Mouse (Mus musculus): ENCODE results near the gene Pigo.
"Not testable (repeated sequence)": the region's sequence is repeated elsewhere in the genome, so short reads cannot be mapped to it uniquely, and the experiment has no call there.

The Pigo gene

DNA sequence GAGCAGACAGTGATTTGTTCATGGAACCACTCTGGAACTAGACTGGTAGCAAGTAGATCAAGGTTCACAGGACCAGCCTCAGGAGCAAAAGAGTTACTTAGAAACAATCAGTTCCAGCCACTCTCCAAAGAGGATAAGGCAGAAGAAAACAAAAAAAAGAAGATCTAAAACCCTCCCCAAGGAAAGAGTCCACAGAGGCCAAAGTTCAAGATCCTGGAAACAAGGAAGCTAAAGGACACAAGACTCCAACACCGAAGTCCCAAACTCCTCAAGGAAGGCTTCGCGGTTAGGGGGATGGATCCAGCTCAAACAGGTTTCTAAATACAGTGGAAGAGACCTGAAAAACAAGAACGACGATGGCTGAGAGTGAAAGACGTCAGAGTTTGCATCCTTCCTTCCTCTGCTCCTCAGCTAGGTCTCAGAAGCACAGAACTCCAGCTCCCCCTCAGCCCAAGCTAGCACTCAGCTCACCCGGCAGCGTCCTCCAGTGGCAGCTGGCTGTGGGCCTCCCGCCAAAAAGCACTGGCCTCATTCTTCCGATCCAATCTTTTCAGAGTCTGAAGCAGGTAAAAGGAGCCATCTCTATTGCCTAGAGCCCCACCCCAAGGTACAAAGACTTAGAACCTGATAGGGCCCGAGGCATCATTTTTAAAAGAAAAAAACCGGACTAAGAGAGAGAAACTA is 22.7 kb downstream of the Pigo start:
- DNase-seq (ENCODE audit: inconsistent ontology term) = no peak

DNA sequence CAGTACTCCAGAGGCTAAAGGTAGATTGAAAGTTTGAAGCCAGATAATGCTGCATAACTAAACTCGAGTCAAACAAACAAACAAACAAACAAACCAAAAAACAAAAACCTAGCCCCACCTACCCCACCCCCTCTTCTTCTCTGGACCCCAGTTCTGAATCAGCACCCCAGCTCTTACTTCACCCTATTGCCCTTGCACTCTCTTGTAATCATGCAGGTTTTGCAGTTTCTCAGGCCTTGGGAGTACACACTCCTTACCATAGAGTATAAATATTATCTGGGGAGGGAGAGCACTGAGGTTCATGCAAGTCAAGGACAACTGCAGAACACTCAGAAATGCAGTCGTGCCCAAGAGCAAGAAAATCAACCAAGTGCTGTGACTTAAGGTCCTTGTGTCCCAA is 24.3 kb downstream of the Pigo start:
- DNase-seq (ENCODE audit: inconsistent ontology term) = no peak

DNA sequence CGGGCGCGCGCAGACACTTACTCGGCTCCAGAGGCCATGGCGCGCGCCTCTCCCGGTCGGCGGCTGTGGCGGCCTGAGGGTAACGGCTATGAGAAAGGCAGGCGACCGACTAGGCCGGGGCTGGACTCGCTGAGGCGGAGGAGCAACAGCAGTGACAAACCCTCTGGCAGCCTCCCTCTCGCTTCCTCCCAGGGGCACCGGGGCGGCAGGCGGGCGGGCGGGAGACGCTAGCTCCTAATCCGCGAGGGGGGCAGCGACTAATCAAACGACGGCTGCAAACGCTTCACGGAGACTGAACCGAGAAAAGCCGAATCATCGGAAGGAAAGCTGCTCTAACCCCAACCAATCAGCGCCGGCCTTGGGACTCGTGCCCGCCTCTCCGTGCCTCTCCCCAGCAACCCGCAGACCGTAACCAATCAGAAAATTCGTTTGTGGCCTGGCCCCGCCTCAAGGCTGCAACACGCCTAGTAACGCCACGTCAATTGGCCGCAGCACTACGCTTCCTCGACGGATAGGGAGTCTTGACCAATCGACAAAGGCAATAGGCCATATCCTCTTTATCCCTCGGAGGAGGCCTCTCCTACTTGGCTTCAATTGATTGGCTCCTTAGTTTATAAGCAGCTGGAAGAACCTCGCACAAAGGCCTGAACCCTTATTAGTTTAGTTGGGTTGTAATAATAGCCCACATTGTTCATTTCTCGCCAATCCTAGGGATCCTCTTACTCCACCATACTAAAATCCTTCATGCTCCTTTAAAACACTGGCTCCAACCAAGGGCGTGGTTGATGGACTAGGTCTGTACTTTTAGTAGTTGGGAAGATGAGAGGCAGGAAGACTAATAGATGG is 25.3 kb downstream of the Pigo start, which contains the start of gene Vcp:
Vcp (minus strand) TSS at position 367 of the 846 bp plus-strand sequence.
- DNase-seq (ENCODE audit: inconsistent ontology term) = peak; percentile 99

DNA sequence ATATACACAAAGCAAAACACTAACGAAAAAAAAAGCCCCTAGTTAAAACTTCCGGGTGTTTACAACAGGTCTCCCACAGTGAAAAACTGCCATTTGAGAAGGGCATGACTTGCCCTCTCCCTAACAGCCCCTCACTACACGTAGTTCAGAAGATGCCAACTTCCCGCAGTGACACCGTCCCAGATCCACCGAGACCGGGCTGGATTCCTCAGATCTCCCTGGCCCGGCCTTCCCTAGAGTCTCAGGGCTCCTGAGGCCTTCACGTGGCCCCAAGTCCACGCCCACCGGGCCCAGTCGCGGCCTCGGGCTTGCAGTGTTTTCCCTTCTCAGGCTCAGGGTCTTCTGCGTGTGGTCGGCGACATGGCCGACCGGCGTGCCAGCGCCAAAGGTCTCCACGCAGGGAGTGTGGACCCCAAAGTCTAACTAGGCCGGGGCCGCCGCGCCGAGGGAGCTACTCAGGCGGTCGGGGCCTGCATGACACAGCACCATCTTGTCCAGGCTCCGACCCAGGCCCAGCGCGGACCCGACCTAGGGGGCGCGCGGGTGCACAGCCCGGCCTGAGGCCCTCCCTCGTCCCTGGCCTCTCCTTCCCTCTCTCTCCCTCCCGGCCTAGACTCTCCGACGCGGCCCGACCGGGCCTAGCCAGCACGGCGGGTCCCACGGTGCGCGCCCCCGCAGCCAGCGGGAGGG is 26.0 kb downstream of the Pigo start:
- peak; percentile 92 for DNase-seq (ENCODE audit: inconsistent ontology term)

DNA sequence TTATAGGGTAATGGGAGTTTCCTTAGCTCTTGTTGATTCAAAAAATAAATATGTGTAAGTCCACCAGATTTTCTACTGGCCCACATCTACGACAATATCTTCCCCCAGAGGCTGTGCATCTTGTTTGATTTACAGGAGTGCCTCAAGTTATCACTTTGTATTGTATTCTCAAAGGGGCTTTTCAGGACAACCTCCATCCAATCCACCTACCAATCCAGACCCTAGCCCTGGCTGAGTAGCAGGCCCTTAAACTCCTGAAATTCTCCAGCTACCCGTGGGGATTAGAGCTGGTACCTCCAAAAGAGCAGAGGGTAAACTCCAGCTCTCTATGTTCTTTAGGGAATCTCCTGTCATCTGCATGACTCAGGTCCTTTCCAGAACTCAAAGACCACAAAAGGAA is 27.6 kb downstream of the Pigo start:
- DNase-seq (ENCODE audit: inconsistent ontology term) = no peak

DNA sequence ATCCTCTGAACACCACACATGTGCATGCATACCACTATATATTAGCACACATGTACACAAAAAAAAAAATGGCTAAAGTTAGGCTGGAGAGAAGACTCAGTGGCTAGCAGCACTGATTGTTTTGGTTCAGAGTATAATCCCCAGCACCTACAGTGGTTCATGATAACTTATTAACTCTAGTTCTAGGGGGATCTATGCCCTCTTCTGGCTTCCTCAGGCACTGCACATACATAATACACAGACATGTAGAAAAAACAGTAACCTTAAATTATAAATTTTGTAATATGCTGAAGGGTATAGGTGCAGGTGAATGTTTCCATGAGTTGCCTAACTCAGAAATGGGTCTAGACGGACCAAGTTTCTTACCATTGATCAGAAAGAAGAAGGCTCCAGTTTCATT is 37.3 kb downstream of the Pigo start:
- DNase-seq (ENCODE audit: inconsistent ontology term) = no peak

DNA sequence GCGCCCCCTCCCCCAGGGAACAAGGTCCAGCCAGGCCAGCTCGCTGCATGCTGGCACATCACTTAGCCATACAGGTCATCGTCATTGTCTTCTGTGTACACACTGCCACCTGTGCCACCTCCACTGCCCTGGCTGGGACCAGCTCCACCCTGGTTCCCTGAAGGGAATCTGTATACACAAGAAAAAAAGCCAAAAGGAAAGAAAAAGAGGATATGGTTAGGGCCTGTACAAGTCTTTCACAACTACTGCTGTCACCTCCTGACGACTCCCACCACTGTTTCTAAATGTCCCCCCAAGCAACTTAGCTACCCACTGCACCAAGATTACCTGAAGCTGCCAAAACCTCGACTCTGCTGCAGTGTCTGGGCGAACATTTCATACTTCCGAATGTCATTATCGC is 45.2 kb downstream of the Pigo start:
- DNase-seq (ENCODE audit: inconsistent ontology term) = not testable (repeated sequence)

DNA sequence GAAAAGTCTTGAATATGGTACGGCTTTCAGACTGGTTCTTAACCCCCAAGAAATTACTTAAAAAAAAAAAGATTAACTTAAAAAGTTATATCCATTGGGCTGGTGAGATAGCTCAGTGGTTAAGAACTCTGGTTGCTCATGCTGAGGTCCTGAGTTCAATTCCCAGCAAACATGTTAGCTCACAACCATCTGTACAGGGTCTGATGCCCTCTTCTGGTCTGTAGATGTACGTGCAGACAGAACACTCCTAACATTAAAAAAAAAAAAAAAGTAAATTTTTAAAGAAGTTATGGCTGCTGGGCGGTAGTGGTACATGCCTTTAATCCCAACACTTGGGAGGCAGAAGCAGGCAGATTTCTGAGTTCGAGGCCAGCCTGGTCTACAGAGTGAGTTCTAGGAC is 47.6 kb downstream of the Pigo start:
- DNase-seq (ENCODE audit: inconsistent ontology term) = no peak

DNA sequence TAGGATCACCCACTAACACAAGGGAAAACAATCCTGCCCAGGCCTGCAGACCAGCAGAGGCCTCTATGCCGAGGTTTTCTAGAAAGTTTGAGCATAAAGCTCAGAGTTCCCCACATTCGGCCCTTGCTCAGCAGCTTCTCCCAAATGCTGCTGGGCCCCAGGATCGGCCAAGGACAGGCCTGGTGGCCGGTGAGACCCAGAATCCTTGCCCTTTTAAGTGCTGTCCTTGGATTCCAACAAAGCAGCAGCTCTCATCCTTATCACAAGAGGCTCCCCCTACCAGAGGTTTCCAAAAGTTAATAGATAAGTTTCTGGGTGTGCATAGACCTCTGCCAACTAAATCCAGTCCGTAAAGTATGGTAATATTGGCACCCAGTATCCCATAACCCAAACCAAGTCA is 51.8 kb downstream of the Pigo start:
- no peak for DNase-seq (ENCODE audit: inconsistent ontology term)

DNA sequence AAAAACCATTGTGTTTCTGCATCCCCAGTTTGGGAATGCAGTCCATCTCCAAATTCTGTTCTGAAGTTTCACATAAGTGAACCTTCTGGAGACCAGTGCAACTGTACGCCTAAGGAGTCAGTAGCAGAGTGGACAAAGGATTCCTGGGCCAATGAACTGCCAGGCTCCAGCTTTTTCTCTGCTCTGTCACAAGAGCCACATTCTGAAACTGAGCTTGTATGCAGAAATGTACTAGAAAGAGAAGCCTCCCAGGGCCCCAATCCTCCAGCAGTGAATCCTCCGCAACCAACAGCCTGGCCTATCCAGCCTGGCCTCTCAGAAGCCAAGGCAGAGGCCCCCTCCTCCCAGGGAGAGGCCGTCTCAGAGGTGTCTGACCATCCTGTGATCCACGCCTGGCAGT is 52.7 kb downstream of the Pigo start:
- no peak for DNase-seq (ENCODE audit: inconsistent ontology term)

DNA sequence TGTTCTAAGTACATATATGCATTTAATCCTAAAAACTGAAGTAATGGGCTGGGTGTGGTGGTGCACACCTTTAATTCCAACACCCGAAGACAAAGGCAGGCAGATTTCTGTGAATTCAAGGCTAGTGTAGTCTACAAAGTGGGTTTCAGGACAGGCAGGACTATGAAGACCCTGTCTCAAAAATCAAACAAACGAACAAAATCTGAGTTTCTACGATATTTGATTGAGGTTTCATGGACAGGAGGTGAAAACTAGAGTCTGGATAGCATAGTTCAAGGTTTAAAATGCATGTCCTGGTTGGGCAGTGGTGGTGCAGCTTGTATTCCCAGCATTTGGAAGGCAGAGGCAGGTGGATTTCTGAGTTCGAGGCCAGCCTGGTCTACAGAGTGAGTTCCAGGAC is 56.3 kb downstream of the Pigo start, which contains the start of gene 1700022I11Rik:
1700022I11Rik (plus strand) TSS at position 301 of the 400 bp plus-strand sequence.
- no peak for DNase-seq (ENCODE audit: inconsistent ontology term)

Measured in Muller cell, postnatal 12 days (primary cell).